Mouse (Mus musculus): ENCODE data around the gene Bsn.

Gene Bsn

DNA sequence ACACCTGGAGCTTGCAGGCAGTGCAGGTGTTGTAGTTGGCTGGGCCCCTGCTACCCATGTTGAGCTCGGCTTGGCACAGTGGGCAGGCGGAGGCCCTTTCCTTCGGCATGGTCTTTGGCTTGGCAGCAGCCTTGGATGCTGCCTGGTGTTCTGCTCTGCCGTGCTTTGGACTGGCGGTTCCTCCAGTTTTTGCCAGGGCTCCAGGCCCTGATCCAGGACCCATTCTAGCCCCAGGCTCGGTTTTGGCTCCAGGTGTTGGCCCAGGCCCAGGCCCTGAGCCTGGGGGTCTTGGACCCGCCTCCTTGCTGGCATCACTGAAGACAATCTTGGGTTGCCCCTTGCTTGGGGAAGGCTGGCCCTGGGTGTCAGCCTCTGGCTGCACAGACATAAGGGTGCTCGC is 64.5 kb downstream of the Bsn start:
- no peak for DNase-seq (ENCODE audit: low read depth)

DNA sequence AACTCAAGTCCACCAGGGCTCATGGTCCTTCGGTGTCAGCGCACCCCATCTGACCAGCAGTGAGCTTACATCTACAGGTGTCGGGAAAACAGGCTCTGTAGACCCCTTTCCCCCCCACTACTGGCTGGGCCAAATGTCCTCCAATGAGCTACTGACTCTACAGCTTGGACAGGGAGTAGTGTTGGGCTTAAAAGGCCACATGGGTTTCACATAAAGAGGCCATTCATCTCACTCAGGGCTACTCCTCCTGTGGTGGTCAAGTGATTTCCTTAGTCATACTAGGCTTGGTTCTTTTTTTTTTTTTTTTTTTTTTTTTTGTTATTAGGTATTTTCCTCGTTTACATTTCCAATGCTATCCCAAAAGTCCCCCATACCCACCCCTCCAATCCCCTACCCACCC is 66.3 kb downstream of the Bsn start:
- peak; percentile 54 for DNase-seq (ENCODE audit: low read depth)

DNA sequence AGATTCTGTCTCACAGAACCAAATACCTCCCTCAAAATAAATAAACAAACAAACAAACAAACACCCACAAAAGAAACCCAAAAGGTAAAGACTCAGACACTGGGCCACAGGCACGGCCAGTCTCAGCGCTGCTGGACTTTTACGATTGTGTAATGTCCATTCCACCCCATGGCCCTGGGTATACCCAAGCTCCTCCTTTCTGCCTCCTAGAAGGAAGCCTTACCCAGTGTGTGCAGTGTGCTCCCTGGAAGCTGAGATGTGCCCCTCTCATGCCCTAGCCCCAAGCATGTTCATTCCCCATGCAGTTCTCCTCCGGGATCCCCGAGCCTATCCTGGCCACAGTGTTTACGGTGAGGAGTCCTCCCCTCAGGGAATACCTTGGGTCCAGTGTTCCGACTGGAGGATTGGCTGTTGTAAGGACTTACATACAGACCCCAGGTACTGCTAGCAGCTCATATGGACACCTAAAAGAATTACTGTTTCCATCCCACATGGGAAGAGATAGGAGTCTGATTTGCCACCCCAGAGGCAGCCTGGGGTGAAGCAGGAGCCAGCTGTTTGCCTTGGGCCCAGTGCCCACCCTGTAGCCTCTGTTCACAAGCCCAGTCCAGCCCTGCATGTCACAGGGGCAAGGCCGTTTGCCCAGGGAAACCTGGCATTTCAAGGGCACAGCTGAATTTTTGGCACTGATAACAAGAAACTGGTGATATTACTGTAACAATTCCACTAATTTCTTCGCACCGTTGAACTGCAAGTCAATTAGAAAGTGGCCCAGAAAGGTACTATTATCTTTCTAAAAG is 68.8 kb downstream of the Bsn start:
- DNase-seq (ENCODE audit: low read depth), result peak; percentile 48

DNA sequence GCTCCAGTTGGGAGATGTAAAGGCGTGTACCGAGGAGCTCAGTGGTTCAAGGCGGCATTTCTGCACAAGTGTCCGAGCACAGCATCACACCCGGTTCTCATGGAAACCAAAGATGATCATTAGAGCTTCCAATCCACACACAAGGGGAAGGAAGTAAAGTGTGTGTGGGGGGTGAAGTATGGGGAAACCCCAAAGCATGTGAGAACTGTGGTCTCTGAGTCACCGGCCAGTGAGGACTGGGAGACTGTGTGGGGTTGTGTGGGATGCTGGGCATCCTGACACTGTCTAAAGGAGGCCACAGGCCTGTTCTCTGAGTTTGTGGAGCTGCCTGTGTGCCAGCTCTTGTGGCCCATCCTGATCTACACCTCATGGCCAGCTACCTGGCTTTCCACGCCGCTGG is 69.5 kb downstream of the Bsn start:
- DNase-seq (ENCODE audit: low read depth), result peak; percentile 86

DNA sequence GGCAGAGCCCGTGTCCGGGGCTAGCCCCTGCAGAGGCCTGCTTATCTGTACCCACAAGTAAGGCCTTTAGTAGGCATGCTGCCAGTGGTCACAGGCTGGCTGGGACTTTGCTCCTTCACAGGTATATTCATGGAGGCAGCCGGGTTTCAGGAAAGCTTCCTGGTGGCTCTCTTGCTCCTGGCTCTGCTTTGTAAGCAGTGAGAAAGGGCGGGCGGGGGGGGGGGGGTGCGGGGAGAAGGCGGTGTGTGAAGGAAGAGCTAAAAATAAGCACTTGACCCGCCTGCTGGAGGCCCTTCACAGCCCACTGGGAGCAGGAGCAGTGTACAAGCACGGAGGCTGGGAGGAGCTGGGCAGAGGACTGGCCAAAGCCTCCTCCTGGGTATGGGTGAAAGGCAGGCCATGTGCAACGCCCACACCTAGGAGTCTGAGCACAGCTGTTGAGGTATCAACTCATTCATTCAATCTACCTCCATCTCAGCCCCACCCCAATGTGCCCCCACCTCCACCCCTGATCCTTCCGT is 70.2 kb downstream of the Bsn start:
- DNase-seq (ENCODE audit: low read depth), result peak; percentile 87

DNA sequence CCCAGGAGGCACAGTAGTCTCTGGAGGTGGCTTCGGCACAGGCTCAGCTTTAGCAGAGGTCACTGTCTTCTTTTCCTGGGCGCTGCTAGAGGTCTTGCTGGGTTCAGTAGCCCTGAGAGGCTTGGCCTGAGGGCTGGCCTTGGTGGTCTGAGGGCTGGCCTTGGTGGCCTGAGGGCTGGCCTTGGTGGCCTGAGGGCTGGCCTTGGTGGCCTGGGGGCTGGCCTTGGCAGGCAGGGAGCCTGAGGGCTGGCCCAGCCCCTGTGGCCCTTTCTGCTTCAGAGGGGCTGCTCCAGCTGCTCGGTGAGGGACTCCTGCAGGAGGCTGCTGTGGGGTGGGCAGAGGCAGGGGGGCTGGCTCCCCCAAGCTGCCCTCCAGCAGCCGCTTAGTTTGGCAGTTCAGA is 73.0 kb downstream of the Bsn start:
- no peak for DNase-seq (ENCODE audit: low read depth)

DNA sequence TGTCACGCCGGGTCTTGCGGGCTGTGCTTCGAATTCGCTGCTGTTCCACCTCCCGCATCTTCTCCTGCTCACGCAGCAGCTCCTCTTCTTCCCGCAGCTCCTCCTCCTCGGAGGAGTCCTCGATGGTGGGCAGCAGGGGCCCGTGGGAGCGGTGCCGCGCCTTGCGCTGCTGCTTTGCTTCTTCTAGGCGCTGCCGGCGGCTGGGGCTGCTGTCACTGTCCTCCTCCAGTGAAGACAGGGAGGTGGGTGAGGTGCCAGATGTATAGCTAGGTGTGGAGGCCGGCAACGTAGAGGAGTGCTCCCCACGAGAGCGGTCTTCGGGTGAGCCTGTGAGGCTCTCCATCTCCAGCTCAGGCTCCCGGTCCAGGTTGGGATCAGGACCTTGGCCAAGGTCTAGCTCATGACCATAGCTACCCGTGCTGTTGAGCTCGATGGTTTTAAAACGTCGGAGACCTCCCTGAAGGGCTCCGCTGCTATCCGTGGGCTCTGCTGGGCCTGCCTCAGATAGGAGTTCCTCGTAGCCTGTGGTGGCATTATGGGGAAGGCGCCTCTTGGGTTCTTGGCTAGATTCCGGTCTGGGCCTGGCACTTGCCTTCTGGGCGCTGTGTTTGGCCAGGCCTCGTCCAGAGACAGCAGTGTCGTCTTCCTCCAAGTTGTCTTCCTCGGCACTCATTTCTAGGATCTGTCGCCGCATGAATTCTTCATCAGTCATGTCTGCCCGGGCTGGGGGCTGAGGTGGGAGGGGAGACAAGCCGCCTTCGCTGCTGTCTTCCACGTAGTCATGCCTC is 74.7 kb downstream of the Bsn start:
- DNase-seq (ENCODE audit: low read depth), result no peak

DNA sequence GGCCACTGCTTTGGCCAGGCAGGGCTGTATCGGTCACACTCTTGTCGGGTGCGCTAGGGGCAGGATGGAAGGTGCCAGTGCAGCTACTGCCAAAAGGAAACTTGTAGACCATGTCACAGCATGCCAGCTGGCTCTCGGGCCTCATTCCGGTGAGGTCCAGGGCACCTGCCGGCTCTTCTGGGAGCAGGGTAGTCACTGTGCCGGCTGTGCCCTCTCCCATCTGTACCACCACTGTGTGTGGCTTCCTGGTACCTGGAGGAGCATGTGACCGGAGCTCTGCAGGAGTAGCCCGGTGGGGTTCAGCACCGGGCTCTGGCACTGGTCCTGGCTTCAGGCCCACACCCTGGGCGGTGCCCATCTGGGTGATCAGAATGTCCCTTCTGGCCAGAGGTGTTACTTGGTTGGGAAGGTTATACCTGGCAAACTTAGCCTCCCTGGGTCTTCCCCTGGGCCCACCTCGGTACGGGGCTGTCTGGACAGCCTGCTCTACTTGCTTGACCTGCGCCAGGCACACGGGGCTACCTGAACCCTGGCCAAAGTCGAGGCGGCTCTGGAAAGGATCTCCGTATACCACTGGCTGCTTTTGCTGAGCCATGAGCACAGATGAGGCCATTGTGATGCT is 77.4 kb downstream of the Bsn start:
- no peak for DNase-seq (ENCODE audit: low read depth)

DNA sequence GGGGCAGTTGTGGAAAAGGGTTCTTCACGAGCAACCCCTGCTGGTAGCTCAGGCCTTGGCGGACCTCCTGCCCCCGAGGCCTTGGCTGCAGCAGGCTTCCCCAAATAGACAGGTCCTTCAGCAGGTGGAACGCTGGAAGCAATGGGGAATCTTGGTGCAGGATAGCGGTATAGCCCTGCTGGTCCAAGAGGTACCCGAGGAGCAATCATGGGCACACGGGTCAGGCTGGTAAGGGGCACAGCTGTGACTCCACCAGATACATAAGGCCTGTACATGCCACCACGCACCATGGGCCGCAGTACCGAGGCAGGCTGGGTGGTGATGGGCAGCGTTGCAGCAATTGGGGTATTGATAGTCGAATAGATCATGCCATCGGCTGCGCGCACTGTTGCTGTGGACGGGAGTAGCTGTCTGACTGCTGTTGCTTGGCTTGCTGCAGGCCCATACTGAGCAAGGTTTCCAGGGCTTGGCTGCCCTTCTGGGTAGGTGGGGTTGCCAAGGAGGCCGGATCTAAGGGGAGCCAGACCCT is 78.5 kb downstream of the Bsn start:
- no peak for DNase-seq (ENCODE audit: low read depth)

DNA sequence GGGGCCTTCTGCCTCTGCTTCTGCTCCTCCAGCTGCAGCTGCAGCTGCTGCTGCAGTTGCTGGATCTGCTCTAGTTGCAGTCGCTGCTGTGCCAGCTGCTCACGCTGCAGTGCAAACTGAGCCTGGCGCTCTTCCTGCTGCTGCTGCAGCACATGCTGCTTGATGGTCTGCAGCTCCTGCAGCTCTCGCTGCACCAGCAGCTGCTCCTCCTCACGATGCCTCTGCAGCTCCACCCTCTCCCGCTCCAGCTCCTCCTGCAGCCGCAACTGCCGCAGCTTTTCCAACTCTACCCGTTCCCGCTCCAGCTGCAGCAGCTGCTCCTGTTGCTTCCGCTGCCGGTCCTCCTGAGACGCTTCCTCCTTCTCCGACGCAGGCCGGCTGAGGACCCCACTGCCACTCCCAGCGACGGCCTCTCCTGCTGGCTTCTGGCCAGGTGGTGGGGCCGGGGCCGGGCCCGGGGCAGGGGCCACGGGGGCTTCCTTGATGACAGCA is 79.0 kb downstream of the Bsn start:
- no peak for DNase-seq (ENCODE audit: low read depth)

DNA sequence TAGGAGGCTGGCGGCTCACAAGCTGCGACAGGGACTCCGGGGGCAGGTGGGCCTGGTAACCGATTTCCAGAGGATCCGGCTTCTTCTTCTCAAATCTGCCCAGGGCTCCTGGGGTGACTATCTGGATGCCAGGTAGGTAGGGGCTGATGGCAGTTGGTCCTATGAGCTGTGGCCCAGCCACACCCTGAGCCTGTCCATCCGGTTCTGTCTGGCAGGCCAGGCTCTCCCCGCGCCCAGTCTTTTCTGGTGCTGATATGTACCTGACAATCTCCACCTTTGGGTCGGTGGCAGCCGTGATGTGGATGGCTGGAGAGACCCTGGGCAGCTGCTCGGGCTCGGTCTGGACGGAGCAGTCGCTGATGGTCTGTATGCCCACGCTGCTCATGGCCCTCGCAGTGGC is 80.0 kb downstream of the Bsn start:
- no peak for DNase-seq (ENCODE audit: low read depth)

DNA sequence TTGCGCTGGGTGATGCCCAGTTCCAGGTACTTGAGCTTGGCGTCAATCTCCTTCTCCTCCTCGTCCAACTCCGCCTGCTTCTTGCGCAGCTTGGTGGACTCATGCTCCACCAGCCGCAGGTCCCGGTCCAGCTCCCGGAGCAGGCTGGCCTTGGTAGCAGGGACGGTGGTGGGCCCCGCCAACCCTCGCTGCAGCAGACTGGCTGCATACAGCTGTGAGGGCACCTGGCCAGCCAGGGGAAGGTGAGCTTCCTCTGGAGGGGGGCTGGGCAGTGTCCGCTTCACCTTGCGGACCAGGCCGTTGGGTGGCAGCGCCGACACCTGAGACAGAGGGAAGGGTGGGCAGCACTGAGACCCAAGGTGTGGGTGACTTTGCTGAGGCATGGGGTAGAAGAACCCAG is 82.3 kb downstream of the Bsn start:
- no peak for DNase-seq (ENCODE audit: low read depth)

DNA sequence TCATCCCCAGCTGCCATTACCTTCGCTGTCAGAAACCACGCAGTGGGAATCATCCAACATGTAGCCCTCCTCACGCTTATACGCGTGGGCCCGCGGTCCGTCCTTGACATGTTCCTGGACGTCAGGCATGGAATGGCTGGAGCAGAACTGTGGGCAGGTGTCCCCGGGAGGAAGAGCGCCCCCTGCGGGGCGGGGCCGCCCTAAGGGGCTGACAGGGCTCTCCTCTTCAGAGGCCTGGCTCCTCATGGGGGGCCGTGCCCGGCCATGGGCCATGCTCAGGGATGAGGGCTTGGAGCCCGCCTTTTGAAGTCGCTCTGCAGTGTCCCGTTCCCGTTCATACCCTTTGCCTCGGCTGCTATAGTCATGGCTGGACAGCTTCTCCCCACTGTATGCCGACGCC is 84.1 kb downstream of the Bsn start:
- no peak for DNase-seq (ENCODE audit: low read depth)

DNA sequence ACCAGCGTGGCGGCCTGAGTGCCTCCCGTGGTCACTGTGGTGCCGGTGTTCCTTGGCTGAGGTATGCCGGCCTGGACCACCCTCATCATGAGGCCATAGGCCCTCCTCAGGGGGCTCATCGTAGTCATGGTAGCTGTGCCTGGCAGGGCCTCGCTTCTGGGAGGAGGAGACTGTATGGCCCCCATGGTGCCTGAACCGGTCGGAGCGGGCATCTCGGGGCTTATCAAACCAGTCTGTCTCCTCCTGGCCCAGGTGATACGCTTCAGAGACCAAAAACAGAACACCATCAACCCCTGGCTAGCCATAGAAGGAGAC is 84.7 kb downstream of the Bsn start:
- DNase-seq (ENCODE audit: low read depth), result no peak

DNA sequence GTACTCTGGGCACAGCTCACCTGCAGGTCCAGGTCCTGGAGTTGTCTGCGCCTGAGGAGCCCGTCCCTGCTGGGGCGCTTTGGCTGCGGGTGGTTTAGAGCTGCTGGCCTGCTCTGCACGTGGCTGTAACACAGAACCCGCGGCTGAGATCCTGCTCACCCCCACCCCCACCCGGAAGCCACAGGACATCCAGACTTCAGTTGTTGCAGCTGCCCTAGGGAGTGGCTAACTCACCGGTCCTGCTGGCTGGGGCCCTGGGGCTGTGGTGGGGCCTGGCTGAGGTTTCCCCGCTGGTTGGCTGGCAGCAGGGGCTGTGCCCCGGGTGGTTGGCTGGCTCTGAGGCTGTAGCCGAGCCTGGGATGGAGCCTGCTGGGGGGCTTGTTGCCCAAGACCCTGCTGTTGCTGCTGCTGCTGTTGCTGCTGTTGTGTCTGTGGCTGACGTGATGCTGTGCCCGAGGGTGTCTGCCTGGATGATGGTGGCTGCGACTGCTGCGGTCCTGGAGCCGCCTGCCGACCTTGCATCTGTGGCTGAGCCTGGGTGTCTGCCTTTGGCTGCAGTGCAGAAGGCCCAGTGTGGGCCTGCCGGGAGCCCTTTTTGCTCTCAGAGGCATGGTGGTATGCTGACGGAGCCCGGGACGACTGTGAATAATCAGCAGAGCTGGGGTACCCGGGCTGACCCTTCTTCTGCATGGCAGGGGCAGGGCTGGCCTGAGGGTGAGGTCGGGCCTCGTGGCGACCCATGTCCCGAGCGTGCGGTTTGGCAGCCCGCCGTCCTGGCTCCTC is 85.2 kb downstream of the Bsn start:
- peak; percentile 55 for DNase-seq (ENCODE audit: low read depth)

DNA sequence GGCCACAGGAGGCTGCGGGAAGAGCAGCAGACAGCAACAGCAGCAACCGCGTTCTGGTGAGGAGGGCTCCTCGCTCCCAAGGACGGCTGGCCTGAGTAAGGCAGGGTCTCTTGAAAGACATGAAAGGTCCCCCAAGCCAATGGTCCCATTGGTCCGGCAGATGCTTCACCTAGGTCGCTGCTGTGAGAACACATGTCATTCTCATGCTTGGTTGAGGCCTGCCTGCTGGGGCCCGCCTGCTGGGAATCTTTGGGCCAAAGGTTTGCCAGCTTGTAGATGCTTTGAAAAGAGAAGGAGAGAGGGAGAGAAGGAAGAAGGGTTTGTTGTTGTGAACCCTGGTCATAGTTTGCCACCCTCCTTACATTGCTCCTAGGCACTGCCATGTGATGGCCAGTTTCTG is 90.6 kb downstream of the Bsn start:
- DNase-seq (ENCODE audit: low read depth), result no peak

DNA sequence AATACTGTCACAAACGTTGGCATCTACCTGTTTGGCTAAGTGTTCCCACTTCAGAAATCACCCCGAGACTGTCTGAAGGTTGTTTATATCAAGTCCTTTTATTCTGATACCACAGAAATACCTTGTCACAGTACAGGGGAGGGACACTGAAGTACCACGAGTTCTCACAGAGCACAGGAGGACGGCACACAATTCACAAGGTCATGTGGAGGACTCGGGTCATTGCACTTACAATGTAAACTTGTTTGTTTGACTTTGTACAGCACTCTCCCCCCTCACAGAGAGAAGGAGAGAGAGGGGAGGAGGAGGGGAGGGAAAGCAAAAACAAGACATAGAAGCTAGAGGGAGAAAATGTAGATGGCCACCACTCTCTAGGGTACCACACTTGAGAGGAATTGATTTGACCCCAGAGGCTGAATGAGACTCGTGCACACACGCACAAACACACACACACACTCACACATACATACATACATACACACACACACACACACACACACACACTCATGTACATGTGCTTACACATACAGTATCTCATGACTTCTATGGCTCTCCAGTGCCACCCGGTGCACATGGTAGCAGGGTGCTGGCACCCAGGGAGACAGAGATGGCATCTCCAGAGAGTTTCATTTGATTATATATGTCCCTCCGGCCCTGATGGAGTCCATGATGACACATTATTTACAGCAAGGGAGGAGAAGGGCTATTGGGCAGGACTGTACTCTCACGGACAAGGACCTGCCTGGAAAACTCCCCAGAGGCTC is 94.1 kb downstream of the Bsn start:
- no peak for DNase-seq (ENCODE audit: low read depth)

DNA sequence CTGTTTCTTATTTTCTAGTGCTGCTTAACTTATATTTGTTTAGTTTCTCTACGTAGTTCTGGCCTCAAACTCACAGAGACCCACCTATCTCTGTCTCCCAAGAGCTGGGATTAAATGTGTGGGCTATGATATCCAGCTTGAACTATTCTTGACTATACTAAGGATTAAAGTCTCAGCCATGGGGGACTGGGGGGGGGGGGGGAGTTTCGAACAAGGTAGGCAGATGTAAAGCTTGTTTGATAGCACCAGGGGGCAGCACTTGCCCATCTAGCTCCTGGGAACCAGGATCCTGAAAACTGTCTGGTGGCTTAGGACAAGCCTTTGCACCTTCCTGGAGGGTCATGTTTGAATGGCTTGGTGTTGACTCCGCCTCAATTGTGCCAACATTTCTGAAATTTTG is 94.7 kb downstream of the Bsn start:
- peak; percentile 86 for DNase-seq (ENCODE audit: low read depth)

DNA sequence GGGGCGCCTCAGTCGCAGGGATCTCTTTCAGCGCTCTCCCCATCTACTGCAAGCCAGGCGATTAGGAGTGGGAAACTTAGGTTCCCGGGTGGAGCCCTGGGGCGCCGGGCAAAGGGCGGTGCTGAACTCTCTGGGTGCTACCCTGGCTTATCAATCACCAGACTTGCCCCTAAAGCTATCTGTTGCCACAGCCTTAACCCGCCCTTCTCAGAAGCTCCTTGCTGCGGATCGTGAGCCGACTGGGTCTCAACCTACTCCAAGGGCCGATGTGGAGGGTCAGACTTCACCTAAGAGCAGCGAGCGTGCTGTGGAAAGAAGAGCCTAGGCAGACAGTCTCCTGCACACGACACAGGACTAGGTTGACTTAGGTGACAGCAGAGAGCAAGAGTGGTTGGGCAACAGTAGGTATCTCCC is 95.2 kb downstream of the Bsn start:
- no peak for DNase-seq (ENCODE audit: low read depth)

DNA sequence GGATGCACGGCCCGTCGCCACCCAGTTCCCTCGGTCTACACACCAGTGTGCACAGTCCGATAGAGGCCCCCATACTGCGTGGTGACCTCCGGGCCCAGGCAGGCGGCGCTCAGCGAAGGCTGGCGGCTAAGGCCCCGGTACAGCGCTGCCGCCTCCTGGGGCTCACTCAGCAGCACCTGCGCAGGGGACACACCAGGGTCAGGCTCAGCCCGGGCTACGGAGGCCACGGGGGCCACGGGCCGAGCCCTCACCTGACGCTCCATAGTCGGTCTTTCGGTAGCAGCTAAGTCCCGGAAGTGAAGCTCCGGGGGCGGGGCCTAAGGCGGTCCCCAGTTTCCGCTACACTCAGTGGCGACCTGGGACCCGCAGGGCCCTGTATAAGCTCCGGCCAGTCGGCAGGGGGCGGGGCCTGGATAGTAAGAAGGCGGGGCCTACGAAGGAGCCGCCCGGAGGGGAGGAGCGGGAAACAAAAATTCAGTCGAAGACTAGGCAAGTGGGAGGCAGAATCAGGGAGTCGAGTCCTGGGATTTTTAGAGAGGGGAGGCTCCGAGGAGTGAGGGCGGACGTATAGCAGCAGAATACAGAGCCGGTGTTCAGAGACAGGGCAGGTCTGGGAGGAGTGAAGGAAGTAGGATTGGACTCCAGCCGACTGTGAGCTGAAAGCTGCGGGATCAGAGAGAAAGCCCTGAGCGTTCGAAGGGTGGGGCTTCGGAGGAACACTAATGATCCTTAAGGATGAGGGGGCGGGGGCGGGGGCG is 95.8 kb downstream of the Bsn start, which contains the start of gene Apeh:
TSS of gene Apeh (minus strand) at position 423 of the 758 bp plus-strand sequence.
- DNase-seq (ENCODE audit: low read depth), result peak; percentile 92

All from NIH3T3 (cell line).